Mouse (Mus musculus): ENCODE measurements around the gene Gm14190.
"Not testable (repeated sequence)": the region's sequence is repeated elsewhere in the genome, so short reads cannot be mapped to it uniquely, and the experiment has no call there.

Gene Gm14190

GRCm38 (mm10) chr11:99690463-99690862, at the start of gene Gm14190:
Gene Gm14190, minus strand, starts transcription at chr11:99690740.
- DNase-seq (ENCODE audit: low spot score), result no peak

GRCm38 (mm10) chr11:99734190-99734589, 43.6 kb upstream of the Gm14190 start, which contains the start of gene Gm14180:
Gene Gm14180, minus strand, starts transcription at chr11:99734290.
- no peak for DNase-seq (ENCODE audit: low spot score)

- DNase-seq (ENCODE audit: low spot score), result no peak
These were observed 33.5 kb upstream of the Gm14190 start for GRCm38 (mm10) chr11:99724061-99724460.

- no peak for DNase-seq (ENCODE audit: low spot score)
These were observed 28.2 kb upstream of the Gm14190 start for GRCm38 (mm10) chr11:99718759-99719158.

- not testable (repeated sequence) for DNase-seq (ENCODE audit: low spot score)
These were observed 5.3 kb downstream of the Gm14190 start for GRCm38 (mm10) chr11:99685235-99685634.

GRCm38 (mm10) chr11:99683481-99683880, 7.1 kb downstream of the Gm14190 start:
- DNase-seq (ENCODE audit: low spot score), result no peak

- DNase-seq (ENCODE audit: low spot score), result no peak
These were observed 24.7 kb downstream of the Gm14190 start, which contains the start of gene Krtap4-6 for GRCm38 (mm10) chr11:99665860-99666259. Gene Krtap4-6, minus strand, starts transcription at chr11:99665960.

GRCm38 (mm10) chr11:99662802-99663201, 27.7 kb downstream of the Gm14190 start:
- DNase-seq (ENCODE audit: low spot score), result no peak

GRCm38 (mm10) chr11:99659256-99659655, 31.3 kb downstream of the Gm14190 start:
- DNase-seq (ENCODE audit: low spot score), result no peak

- DNase-seq (ENCODE audit: low spot score), result not testable (repeated sequence)
These were observed 32.0 kb downstream of the Gm14190 start, which contains the start of gene Gm11563 for GRCm38 (mm10) chr11:99658467-99659010. Gene Gm11563, minus strand, starts transcription at chr11:99658960.

GRCm38 (mm10) chr11:99657051-99657450, 33.5 kb downstream of the Gm14190 start:
- no peak for DNase-seq (ENCODE audit: low spot score)

GRCm38 (mm10) chr11:99650136-99650535, 40.4 kb downstream of the Gm14190 start, which contains the start of gene Gm11555:
Gene Gm11555, minus strand, starts transcription at chr11:99650236.
- no peak for DNase-seq (ENCODE audit: low spot score)

- no peak for DNase-seq (ENCODE audit: low spot score)
These were observed 44.1 kb downstream of the Gm14190 start for GRCm38 (mm10) chr11:99646444-99646843.

- no peak for DNase-seq (ENCODE audit: low spot score)
These were observed 46.2 kb downstream of the Gm14190 start for GRCm38 (mm10) chr11:99644351-99644750.

- DNase-seq (ENCODE audit: low spot score), result not testable (repeated sequence)
These were observed 46.9 kb downstream of the Gm14190 start, which contains the start of gene Krtap4-7 for GRCm38 (mm10) chr11:99643635-99644139. Gene Krtap4-7, minus strand, starts transcription at chr11:99644089.

GRCm38 (mm10) chr11:99640926-99641325, 49.6 kb downstream of the Gm14190 start:
- no peak for DNase-seq (ENCODE audit: low spot score)

Measured in c-Kit-positive CD71-positive TER-119-positive erythroid progenitor cells, embryonic 14.5 days (primary cell).